Mouse (Mus musculus) small intestine, adult 2 months (tissue): Measurements from ENCODE around the gene Srcap. TPM values are rescaled to one million over a fixed set of nuclear protein-coding genes. Genes with fewer than 3 reads are reported as not detected.

Experiments used
- H3K27ac ChIP-seq: fragments of 200-500 bp; 2 replicates; pipeline ENCODE4 v1.5.1; 2012; ENCODE audit warnings: low read depth, low read length, control low read depth, inconsistent platforms; ENCODE audit not compliant: insufficient read depth
- H3K27me3 ChIP-seq: fragments of 200-500 bp; 2 replicates; pipeline ENCODE4 v1.6.1; 2012; ENCODE audit warnings: mild to moderate bottlenecking, moderate library complexity, low read length, inconsistent platforms; ENCODE audit not compliant: control insufficient read depth, insufficient read depth
- H3K36me3 ChIP-seq: fragments of 200-500 bp; 2 replicates; pipeline ENCODE4 v1.6.1; 2012; ENCODE audit warnings: mild to moderate bottlenecking, low read length, control low read depth, inconsistent platforms; ENCODE audit not compliant: control insufficient read depth, insufficient read depth
- H3K4me1 ChIP-seq: fragments of 200-500 bp; 2 replicates; pipeline ENCODE4 v1.6.1; 2012; ENCODE audit warnings: low read length, inconsistent platforms, mixed read lengths; ENCODE audit not compliant: control insufficient read depth, insufficient read depth, insufficient read length
- H3K4me3 ChIP-seq: fragments of 200-500 bp; 2 replicates; pipeline ENCODE4 v1.5.1; 2012; ENCODE audit warnings: low read depth, mild to moderate bottlenecking, control low read depth, inconsistent platforms, low read length, moderate library complexity
- CTCF ChIP-seq: fragments of 200-500 bp; IDR thresholded peaks from 2 replicates; pipeline ENCODE4 v1.5.1; 2012; ENCODE audit warnings: low read depth, mild to moderate bottlenecking, control low read depth, inconsistent platforms, low read length, moderate library complexity, mixed read lengths; ENCODE audit not compliant: insufficient replicate concordance, insufficient read length; ENCODE audit errors: extremely low read depth
- POLR2A ChIP-seq: fragments of 200-500 bp; IDR thresholded peaks from 2 replicates; pipeline ENCODE4 v1.6.1; 2012; ENCODE audit warnings: low read depth, mild to moderate bottlenecking, control low read depth, inconsistent platforms, low read length, moderate library complexity
- WGBS: fragments of 180-500 bp; shearing (Covaris S2); methylation state at CpG from one replicate; pipeline ENCODE4 v1.1.7; 2018; 5-methylcytosine and 5-hydroxymethylcytosine counted together
- polyA plus RNA-seq: library from polyadenylated mRNA; depleted of rRNA; stranded (reverse); fragments of >200 nt; gene quantifications from 2 replicates; pipeline ENCODE4 v1.2.3, GENCODE M21; 2012

The Srcap gene
- polyA plus RNA-seq, 1 experiment: 52.6 TPM

- H3K27ac ChIP-seq: no peak overlapping the region
- H3K36me3 ChIP-seq: peaks cover 19% of the 10 kb centered on the region
- TF ChIP-seq CTCF (no peak), POLR2A (no peak)
- 9% methylated on average over 7 of the region's 7 CpGs for WGBS
- H3K27me3 ChIP-seq: no peaks in the 10 kb centered on the region
- H3K4me3 ChIP-seq: peak overlapping the region; percentile 25
- peaks cover 5% of the 10 kb centered on the region; the same call in 1 of the 2 replicates for H3K4me1 ChIP-seq
Measured at GRCm38 (mm10) chr7:127574115-127574514, 62.3 kb downstream of the Srcap start.

GRCm38 (mm10) chr7:127583260-127583659 is 71.5 kb downstream of the Srcap start:
- H3K27me3 ChIP-seq: no peaks in the 10 kb centered on the region
- 91% methylated on average over 6 of the region's 6 CpGs for whole genome bisulfite sequencing
- H3K36me3 ChIP-seq: peaks cover 38% of the 10 kb centered on the region
- H3K4me1 ChIP-seq: 0 out of 2 replicates have a peak, but pooled peaks cover 3% of the 10 kb centered on the region
- H3K4me3 ChIP-seq: no peak overlapping the region
- TF ChIP-seq POLR2A: no peak
- TF ChIP-seq CTCF: no peak
- H3K27ac ChIP-seq: no peak overlapping the region

GRCm38 (mm10) chr7:127585031-127585430 is 73.2 kb downstream of the Srcap start:
- Histone ChIP-seq H3K27ac (no peak overlapping the region), H3K27me3 (no peaks in the 10 kb centered on the region), H3K4me1 (peaks cover 9% of the 10 kb centered on the region; the same call in 1 of the 2 replicates), H3K4me3 (no peak overlapping the region), H3K36me3 (peaks cover 32% of the 10 kb centered on the region)
- WGBS: 84% methylated on average over 7 of the region's 7 CpGs
- TF ChIP-seq CTCF (no peak), POLR2A (no peak)

GRCm38 (mm10) chr7:127586149-127586548 is 74.4 kb downstream of the Srcap start:
- no peaks in the 10 kb centered on the region for H3K27me3 ChIP-seq
- peaks cover 33% of the 10 kb centered on the region for H3K36me3 ChIP-seq
- 94% methylated on average over 6 of the region's 6 CpGs for WGBS
- no peak overlapping the region for H3K4me3 ChIP-seq
- H3K4me1 ChIP-seq: peaks cover 9% of the 10 kb centered on the region; the same call in 1 of the 2 replicates
- no peak for TF ChIP-seq POLR2A
- no peak overlapping the region for H3K27ac ChIP-seq

- Histone ChIP-seq H3K27ac (no peak overlapping the region), H3K36me3 (peaks cover 38% of the 10 kb centered on the region), H3K4me3 (no peak overlapping the region), H3K4me1 (peaks cover 9% of the 10 kb centered on the region; the same call in 1 of the 2 replicates), H3K27me3 (no peaks in the 10 kb centered on the region)
- no peak for TF ChIP-seq CTCF
- TF ChIP-seq POLR2A: no peak
- WGBS: 39% methylated on average over 5 of the region's 5 CpGs
Measured at GRCm38 (mm10) chr7:127587196-127587595, 75.4 kb downstream of the Srcap start.

- no peaks in the 10 kb centered on the region for H3K27me3 ChIP-seq
- H3K4me3 ChIP-seq: peak within 1 kb of the TSS; percentile 91
- TF ChIP-seq POLR2A (peak; percentile 24; the same call in 1 of the 2 replicates), CTCF (no peak)
- H3K36me3 ChIP-seq: peaks cover 36% of the 10 kb centered on the region
- under 1% methylated on average over 50 of the region's 50 CpGs for WGBS
- peak within 1 kb of the TSS; percentile 22 for H3K27ac ChIP-seq
- H3K4me1 ChIP-seq: peaks cover 9% of the 10 kb centered on the region; the same call in 1 of the 2 replicates
Measured at GRCm38 (mm10) chr7:127588011-127588871, 76.5 kb downstream of the Srcap start, which contains the start of the genes Ccdc189 and Rnf40. Ccdc189 (minus strand) TSS chr7:127588595. Rnf40 (plus strand) TSS chr7:127588767.

- peaks cover 9% of the 10 kb centered on the region; the same call in 1 of the 2 replicates for H3K4me1 ChIP-seq
- TF ChIP-seq POLR2A (no peak), CTCF (no peak)
- peaks cover 38% of the 10 kb centered on the region for H3K36me3 ChIP-seq
- WGBS: 2% methylated on average over 29 of the region's 29 CpGs
- no peaks in the 10 kb centered on the region for H3K27me3 ChIP-seq
- peak overlapping the region; percentile 91 for H3K4me3 ChIP-seq
- H3K27ac ChIP-seq: peak overlapping the region; percentile 0
Measured at GRCm38 (mm10) chr7:127588901-127589300, 77.1 kb downstream of the Srcap start.
